Mouse (Mus musculus): ENCODE measurements around the gene Ptges3.
"Not testable (repeated sequence)": the region's sequence is repeated elsewhere in the genome, so short reads cannot be mapped to it uniquely, and the experiment has no call there.

Ptges3 gene

GRCm38 (mm10) chr10:128058601-128059151 lies at the start of gene Ptges3:
TSS of gene Ptges3 (plus strand) at chr10:128058954.
- DNase-seq (ENCODE audit: low read depth, low spot score): peak; percentile 94

GRCm38 (mm10) chr10:128009735-128010134 lies 49.0 kb upstream of the Ptges3 start:
- DNase-seq (ENCODE audit: low read depth, low spot score): no peak

GRCm38 (mm10) chr10:128015068-128015934 lies 43.5 kb upstream of the Ptges3 start, which contains the start of gene Prim1:
TSS of gene Prim1 (plus strand) at chr10:128015168.
- DNase-seq (ENCODE audit: low read depth, low spot score): peak; percentile 93

- DNase-seq (ENCODE audit: low read depth, low spot score): no peak
These were observed 36.6 kb upstream of the Ptges3 start for GRCm38 (mm10) chr10:128022196-128022595.

GRCm38 (mm10) chr10:128023496-128023895 lies 35.3 kb upstream of the Ptges3 start:
- no peak for DNase-seq (ENCODE audit: low read depth, low spot score)

GRCm38 (mm10) chr10:128029931-128030330 lies 28.8 kb upstream of the Ptges3 start:
- no peak for DNase-seq (ENCODE audit: low read depth, low spot score)

- no peak for DNase-seq (ENCODE audit: low read depth, low spot score)
These were observed 27.9 kb upstream of the Ptges3 start for GRCm38 (mm10) chr10:128030860-128031259.

- peak; percentile 48 for DNase-seq (ENCODE audit: low read depth, low spot score)
These were observed 21.9 kb upstream of the Ptges3 start for GRCm38 (mm10) chr10:128036746-128037425.

GRCm38 (mm10) chr10:128037921-128038320 lies 20.8 kb upstream of the Ptges3 start:
- no peak for DNase-seq (ENCODE audit: low read depth, low spot score)

- DNase-seq (ENCODE audit: low read depth, low spot score): peak; percentile 59
These were observed 19.6 kb upstream of the Ptges3 start for GRCm38 (mm10) chr10:128039167-128039566.

GRCm38 (mm10) chr10:128039858-128040257 lies 18.9 kb upstream of the Ptges3 start:
- no peak for DNase-seq (ENCODE audit: low read depth, low spot score)

- no peak for DNase-seq (ENCODE audit: low read depth, low spot score)
These were observed 18.5 kb upstream of the Ptges3 start for GRCm38 (mm10) chr10:128040293-128040692.

GRCm38 (mm10) chr10:128041636-128042035 lies 17.1 kb upstream of the Ptges3 start:
- no peak for DNase-seq (ENCODE audit: low read depth, low spot score)

- no peak for DNase-seq (ENCODE audit: low read depth, low spot score)
These were observed 16.3 kb upstream of the Ptges3 start for GRCm38 (mm10) chr10:128042466-128042865.

- DNase-seq (ENCODE audit: low read depth, low spot score): no peak
These were observed 15.5 kb upstream of the Ptges3 start for GRCm38 (mm10) chr10:128043041-128043835.

GRCm38 (mm10) chr10:128048157-128048556 lies 10.6 kb upstream of the Ptges3 start:
- DNase-seq (ENCODE audit: low read depth, low spot score): no peak

- DNase-seq (ENCODE audit: low read depth, low spot score): no peak
These were observed 9.0 kb upstream of the Ptges3 start for GRCm38 (mm10) chr10:128049741-128050140.

- no peak for DNase-seq (ENCODE audit: low read depth, low spot score)
These were observed 8.4 kb upstream of the Ptges3 start for GRCm38 (mm10) chr10:128050355-128050754.

GRCm38 (mm10) chr10:128051589-128051988 lies 7.2 kb upstream of the Ptges3 start:
- DNase-seq (ENCODE audit: low read depth, low spot score): no peak

- not testable (repeated sequence) for DNase-seq (ENCODE audit: low read depth, low spot score)
These were observed 6.6 kb upstream of the Ptges3 start for GRCm38 (mm10) chr10:128052136-128052535.

GRCm38 (mm10) chr10:128053001-128053400 lies 5.8 kb upstream of the Ptges3 start:
- no peak for DNase-seq (ENCODE audit: low read depth, low spot score)

GRCm38 (mm10) chr10:128058184-128058583 lies 570 bp upstream of the Ptges3 start:
- no peak for DNase-seq (ENCODE audit: low read depth, low spot score)

Measured in ES-CJ7 (cell line).